Mouse (Mus musculus) bone marrow macrophage, adult 2 months (primary cell): ENCODE results near the gene Tmem265.

Experiments used
- CTCF ChIP-seq: IDR thresholded peaks from 2 replicates; pipeline ENCODE4 v1.5.1; 2012; ENCODE audit warnings: low read depth, mild to moderate bottlenecking, low read length, moderate library complexity
- POLR2A ChIP-seq: IDR thresholded peaks from 2 replicates; pipeline ENCODE4 v1.6.1; 2012; ENCODE audit warnings: mild to moderate bottlenecking, low read depth, low read length, borderline replicate concordance

- TF ChIP-seq CTCF = no peak
- no peak for TF ChIP-seq POLR2A
Observed at GRCm38 (mm10) chr7:127564381-127565150, 3.4 kb downstream of the Tmem265 start.
